Mouse (Mus musculus) v-Abl transformed pro-B cells (cell line): ENCODE results near the gene Galnt4.

Experiments
- in situ Hi-C, 2 experiments: fragments of 400-800 bp; cut with MboI; formaldehyde crosslinking; loops; one replicate each; pipeline ENCODE4 v1.15.1; 2025; ENCODE audit not compliant: unreplicated experiment in 2 of 2

Gene Galnt4

DNA sequence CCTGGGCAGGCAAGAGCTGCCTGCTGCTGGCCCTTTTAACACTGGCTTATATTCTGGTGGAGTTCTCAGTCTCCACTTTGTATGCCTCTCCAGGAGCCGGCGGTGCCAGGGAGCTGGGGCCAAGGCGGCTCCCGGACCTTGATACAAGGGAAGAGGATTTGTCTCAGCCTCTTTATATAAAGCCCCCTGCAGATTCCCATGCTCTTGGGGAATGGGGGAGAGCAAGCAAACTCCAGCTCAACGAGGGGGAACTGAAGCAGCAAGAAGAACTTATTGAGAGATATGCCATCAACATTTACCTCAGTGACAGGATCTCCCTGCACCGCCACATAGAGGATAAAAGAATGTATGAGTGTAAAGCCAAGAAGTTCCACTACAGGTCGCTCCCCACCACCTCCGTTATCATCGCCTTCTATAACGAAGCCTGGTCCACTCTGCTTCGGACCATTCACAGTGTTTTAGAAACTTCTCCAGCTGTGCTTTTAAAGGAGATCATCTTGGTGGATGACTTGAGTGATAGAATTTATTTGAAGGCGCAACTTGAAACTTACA lies 548 bp downstream of the Galnt4 start:
- in situ Hi-C loops = loop anchor here (5.0 to 10.0 kb wide), 5 partner anchors 39 to 509 kb away; partner anchors contain the start of gene Dusp6 (in 2 of the 2)

DNA sequence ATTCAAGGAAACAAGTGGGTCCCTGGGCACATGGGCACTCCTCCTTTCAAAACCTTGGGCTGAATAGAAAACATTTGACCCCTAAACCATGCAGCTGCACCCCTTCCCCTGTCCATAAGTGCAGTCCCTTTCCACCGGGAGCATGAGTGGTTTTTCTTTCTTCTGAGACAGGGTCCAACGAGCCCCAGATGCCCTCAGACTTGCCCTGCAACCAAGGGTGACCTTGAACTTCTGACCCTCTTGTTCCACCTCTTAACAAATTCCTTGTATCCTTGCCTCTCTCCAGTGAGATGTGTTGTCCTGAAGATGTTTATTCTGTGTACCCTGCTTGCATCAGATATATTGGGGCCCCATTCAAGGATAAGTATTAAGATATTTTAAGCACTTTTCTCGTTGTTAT lies 5.6 kb downstream of the Galnt4 start:
- in situ Hi-C loops = no loop called here

GRCm38 (mm10) chr10:99114295-99114694 lies 6.3 kb downstream of the Galnt4 start:
- in situ Hi-C loops = no loop called here

GRCm38 (mm10) chr10:99115471-99116236 lies 7.7 kb downstream of the Galnt4 start:
- in situ Hi-C loops = no loop called here

DNA sequence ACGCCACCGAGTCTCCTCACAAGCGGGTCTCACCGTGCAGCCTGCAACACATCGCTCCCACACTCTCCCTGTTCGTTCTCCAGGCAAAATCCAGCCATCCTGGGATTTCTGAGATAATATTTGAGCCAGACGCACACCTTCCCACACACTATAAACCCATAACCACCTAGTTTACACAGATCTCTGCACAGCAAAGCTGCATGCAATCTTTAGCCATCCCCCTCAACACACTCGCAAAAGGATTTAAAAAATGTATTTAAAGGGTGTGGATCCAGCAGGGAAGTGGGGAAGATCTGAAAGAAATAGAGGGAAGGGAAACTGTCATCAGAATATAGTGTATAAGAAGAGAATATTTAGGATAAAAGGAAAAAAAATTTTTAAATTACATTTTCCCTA lies 8.3 kb downstream of the Galnt4 start:
- in situ Hi-C loops = no loop called here

DNA sequence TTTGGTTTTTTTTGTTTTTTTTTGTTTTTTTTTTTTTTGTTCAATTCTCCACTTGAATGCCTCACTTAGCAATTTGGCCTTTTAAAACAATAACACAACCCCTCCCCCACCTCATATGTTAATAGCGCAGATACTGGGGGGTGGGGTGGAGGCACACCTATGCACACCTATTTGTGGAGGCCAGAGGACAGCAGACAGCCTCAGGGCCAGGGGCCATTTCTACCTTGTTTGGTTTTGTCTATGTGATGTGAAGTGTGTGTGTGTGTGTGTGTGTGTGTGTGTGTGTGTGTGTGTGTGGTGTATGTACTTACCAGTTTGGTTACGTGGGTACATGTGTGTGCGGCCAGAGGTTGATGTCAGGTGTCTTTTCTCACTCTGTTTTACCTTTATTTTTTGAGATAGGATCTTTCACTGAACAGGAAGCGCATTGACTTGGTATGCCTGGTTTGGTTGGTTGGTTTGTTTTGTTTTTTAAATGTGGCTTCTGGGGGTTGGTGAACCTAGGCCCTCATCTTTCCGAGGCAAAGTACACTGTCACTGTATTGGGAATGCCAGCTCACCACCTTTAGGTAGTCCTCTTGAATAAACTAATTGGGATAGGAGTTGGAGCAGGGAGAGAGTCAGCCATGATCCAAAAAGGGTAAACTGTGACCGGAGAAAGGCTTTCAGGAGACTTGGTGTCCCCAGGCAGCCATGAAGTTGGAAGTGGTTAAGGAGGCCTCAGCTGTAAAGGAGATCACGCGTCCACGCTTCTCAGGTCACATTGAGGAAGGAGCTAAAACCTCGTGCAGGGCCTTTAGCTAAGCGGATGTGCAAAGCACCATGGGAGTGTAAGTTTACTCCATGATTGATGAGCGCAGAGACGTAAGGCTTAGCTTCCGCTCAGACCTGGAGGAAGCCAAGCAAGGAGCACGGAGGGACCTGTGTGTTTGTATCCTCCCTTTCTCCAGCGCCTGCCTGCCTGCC lies 9.0 kb downstream of the Galnt4 start:
- in situ Hi-C loops = no loop called here

DNA sequence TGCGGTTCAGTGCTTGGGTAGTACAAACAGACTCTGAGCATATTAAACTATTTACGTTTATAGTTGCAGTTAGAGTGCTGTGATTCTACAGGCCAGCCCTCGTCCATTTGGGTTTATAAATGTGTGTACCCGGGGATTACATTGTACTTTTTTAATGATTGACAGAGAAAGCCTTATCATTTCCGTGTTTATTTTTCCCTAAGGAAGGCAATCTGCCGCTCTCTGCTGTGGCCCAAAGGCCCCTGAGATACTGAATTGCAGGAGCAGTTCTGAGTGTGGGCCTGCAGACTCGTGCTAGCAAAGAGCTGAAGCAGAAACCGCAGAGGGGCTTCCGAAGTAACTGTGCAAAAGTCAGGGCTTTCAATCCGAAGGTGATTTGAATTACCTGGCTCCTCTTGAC lies 9.9 kb downstream of the Galnt4 start:
- in situ Hi-C loops = no loop called here

DNA sequence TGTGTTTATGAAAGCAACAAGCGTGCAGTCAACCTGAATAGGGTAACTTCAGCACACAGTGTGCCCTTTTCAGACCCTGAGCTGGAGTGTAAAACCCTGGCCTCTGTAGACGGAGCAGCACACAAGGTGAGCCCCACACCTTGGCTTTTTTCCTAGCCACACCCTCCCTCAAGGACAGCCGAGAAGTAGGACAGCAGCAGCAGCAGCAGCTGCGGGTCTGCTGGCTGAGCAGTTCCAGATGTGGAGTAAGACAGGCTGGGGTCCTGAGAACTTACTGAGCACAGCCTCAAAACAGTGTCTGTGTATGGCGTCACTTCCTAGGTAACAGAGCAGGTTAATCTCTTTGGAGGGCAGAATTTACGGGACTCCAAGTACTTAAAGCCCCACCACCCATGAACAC lies 10.7 kb downstream of the Galnt4 start:
- in situ Hi-C loops = no loop called here

- in situ Hi-C loops = no loop called here
Observed at GRCm38 (mm10) chr10:99119471-99119870, 11.5 kb downstream of the Galnt4 start.

DNA sequence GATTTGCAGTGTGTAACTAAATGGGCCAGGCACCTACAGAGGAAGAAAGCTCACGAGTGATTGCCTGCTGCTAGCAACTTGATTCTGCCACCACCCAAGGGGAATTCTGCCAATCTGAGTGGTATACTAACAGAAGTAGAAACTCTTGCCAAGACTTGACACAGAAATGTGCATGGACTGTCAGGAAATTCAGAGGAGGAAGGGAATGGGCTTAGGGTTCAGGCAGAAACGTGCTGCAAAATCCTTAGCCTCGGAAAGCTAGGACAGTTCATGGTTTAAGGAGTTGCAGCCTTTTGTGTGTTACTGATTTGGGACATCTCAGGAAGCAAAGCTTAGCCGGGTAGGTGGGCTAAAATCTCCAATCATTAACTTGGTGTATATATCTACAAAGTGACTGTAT lies 18.3 kb downstream of the Galnt4 start, which contains the start of gene Phxr2:
Phxr2 (minus strand) TSS at position 101 of the 400 bp plus-strand sequence.
- in situ Hi-C loops = loop anchor here (25.0 kb wide), 2 partner anchors 214 to 1561 kb away; partner anchors contain the start of gene Atp2b1 (in 1 of the 2)

DNA sequence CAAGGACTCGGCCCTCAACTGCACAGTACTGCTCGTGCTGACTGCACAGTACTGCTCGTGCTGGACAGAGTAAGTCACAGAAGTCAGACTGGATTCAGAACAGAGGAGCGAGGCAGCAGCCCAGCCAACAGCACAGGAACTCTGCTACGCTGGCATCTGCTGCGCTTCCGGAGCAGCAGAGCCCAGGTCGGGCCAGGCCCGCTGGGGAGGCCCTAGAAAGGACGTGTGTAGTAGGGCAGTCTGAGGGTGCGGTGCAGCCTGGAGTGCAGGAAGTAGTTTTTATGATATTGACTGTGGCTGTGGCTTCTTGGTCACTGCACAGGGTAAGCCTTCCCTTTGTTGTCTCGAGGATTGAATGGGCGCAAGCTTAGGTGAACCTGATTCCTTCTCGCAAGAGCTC lies 19.0 kb downstream of the Galnt4 start:
- in situ Hi-C loops = loop anchor here (25.0 kb wide), 2 partner anchors 215 to 1560 kb away; partner anchors contain the start of gene Atp2b1 (in 1 of the 2)

- in situ Hi-C loops = loop anchor here (25.0 kb wide), 2 partner anchors 215 to 1560 kb away; partner anchors contain the start of gene Atp2b1 (in 1 of the 2)
Observed at GRCm38 (mm10) chr10:99127691-99128261, 19.8 kb downstream of the Galnt4 start.

DNA sequence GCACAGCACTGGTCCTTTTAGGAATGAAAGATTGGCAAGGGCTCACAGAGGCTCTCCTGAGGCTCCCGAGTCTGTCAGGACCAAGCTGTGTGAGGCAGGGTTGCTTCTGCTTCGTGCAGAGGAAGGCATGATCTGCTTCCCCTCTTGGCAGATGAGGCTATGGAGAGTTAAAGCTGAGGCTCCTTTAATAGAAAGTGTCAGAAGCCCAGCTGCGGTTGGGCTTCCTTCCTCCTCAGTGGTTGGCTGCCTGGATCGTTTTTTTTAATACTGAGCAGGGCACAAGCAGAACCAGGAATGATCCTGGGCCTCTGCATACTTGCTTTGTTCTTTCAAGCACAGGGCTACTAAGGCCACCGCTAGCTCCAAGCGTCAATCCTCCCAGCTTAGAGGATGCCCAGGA lies 22.7 kb downstream of the Galnt4 start:
- in situ Hi-C loops = loop anchor here (25.0 kb wide), 2 partner anchors 218 to 1557 kb away; partner anchors contain the start of gene Atp2b1 (in 1 of the 2)

GRCm38 (mm10) chr10:99131298-99131697 lies 23.3 kb downstream of the Galnt4 start:
- in situ Hi-C loops = loop anchor here (25.0 kb wide), 2 partner anchors 219 to 1556 kb away; partner anchors contain the start of gene Atp2b1 (in 1 of the 2)

GRCm38 (mm10) chr10:99132189-99132588 lies 24.2 kb downstream of the Galnt4 start:
- in situ Hi-C loops = loop anchor here (25.0 kb wide), 2 partner anchors 220 to 1555 kb away; partner anchors contain the start of gene Atp2b1 (in 1 of the 2)

- in situ Hi-C loops = loop anchor here (25.0 kb wide), 2 partner anchors 220 to 1555 kb away; partner anchors contain the start of gene Atp2b1 (in 1 of the 2)
Observed at GRCm38 (mm10) chr10:99132595-99133272, 24.8 kb downstream of the Galnt4 start.

GRCm38 (mm10) chr10:99133321-99133875 lies 25.4 kb downstream of the Galnt4 start:
- in situ Hi-C loops = loop anchor here (25.0 kb wide), 2 partner anchors 221 to 1554 kb away; partner anchors contain the start of gene Atp2b1 (in 1 of the 2)

- in situ Hi-C loops = loop anchor here (25.0 kb wide), 2 partner anchors 224 to 1551 kb away; partner anchors contain the start of gene Atp2b1 (in 1 of the 2)
Observed at GRCm38 (mm10) chr10:99136337-99136736, 28.4 kb downstream of the Galnt4 start.

DNA sequence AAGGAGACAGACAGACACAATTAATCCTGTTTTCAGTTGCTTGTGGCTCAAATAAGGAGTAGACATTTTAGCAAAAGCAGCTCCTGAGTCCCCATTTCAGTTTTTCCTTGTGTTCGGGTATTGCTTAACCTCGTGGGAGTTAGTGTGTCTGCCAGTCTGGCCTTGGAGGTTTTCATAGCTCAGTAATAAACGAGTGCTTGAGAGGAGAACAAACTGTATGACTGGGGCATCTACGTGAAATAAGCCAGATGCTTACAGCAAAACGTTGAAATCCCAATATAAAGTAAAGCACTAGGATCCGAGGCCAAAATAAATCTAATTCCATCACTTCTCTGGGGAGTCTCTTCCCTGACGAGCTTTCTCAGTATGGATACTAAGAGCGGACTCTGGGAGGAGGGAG lies 37.7 kb downstream of the Galnt4 start:
- in situ Hi-C loops = loop anchor here (5.0 to 25.0 kb wide), 3 partner anchors 38 to 1542 kb away; partner anchors contain the start of genes Galnt4 (in 2 of the 2), Poc1b (in 2 of the 2) and Atp2b1 (in 1 of the 2)
